Mouse (Mus musculus): Measurements from ENCODE around the gene Samd10. TPM values are rescaled to one million over a fixed set of nuclear protein-coding genes. Genes with fewer than 3 reads are reported as not detected.

Gene Samd10
- polyA plus RNA-seq, 1 experiment from 2014 or later = 52.0 TPM

DNA sequence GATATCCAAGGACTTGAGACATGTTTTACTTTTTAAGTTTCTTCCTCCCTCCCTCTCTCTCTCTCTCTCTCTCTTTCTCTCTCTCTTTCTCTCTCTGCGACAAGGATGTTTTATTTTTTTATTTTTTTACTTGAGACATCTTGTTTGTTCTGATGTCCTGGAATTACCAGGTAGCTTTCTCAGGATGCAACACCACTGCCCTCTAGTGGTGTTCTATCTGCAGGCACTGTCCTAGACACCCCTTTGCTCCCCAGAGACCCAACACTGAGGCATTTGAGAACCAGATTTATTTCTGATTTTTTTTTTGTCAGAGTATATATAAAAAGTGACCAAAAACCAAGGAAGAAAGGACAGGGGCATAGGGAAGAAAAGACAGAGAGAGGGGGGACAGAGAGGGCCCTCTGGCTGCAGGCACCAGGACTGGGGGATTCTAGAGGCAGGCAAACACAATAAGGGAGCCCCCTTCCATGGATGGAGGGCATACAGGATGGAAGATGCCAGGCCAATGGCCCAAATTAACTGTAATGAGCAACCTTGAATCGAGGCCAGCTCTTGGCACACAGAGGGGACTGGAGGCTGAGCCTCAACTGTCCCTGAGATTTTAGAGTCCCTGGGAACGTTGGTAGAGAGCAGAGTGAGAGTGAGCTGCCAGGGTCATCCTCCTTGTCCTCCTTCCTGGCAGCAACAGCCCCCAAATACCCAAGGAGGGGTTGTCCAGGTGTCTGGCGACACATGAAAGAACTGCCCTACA, 3.9 kb downstream of the Samd10 start:
- no peak overlapping the region for H3K9ac ChIP-seq (ENCODE audit: low read length)
- H3K36me3 ChIP-seq (ENCODE audit: control insufficient read depth, insufficient read depth, low read length) = peaks cover 2% of the 10 kb centered on the region; the same call in 1 of the 2 replicates
- DNase-seq (ENCODE audit: low spot score) (peak; percentile 50), ATAC-seq (replicated peaks; ENCODE audit: low FRiP score) (no peak)
- H3K9me3 ChIP-seq (ENCODE audit: control insufficient read depth, low read length) = no peaks in the 10 kb centered on the region
- 81% methylated on average over 4 of the region's 4 CpGs for WGBS
- H3K4me2 ChIP-seq (ENCODE audit: low read depth, low read length, severe bottlenecking) = no peak overlapping the region
- no peak overlapping the region for H3K27ac ChIP-seq (ENCODE audit: low read depth, low read length)
- peaks cover 7% of the 10 kb centered on the region; the same call in 1 of the 2 replicates for H3K4me1 ChIP-seq (replicated peaks; ENCODE audit: control insufficient read depth, insufficient read depth, low read length)
- no peak overlapping the region for H3K4me3 ChIP-seq (ENCODE audit: low read depth, low read length)
- H3K27me3 ChIP-seq (ENCODE audit: control insufficient read depth, insufficient read depth, low read length) = no peaks in the 10 kb centered on the region

DNA sequence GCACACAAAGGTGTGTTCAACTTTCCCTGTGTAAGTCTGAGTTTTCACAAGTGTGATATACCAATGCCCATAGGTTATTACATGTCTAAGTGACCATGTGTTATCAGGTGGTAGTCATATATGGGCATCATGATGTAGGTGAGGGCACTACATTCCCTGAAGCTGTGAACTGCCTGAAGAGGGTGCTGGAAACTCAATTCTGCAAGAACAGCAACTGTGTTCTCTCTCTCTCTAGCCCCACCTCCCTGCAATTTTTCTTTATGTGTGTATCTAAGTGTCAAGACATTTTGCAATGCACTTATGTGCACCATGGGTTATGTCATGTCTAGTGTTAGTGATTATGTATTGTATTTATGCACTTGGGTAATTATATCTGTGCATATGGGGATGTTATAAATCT, 5.1 kb downstream of the Samd10 start:
- DNase-seq (ENCODE audit: low spot score) (no peak), ATAC-seq (replicated peaks; ENCODE audit: low FRiP score) (no peak)

GRCm38 (mm10) chr2:181593042-181593421, 6.0 kb downstream of the Samd10 start:
- Histone ChIP-seq H3K27me3 (ENCODE audit: control insufficient read depth, insufficient read depth, low read length) (no peaks in the 10 kb centered on the region), H3K36me3 (ENCODE audit: control insufficient read depth, insufficient read depth, low read length) (peaks cover 5% of the 10 kb centered on the region; the same call in 1 of the 2 replicates), H3K4me3 (ENCODE audit: low read depth, low read length) (peak overlapping the region; percentile 94), H3K4me1 (replicated peaks; ENCODE audit: control insufficient read depth, insufficient read depth, low read length) (peaks cover 5% of the 10 kb centered on the region; the same call in 1 of the 2 replicates), H3K9me3 (ENCODE audit: control insufficient read depth, low read length) (no peaks in the 10 kb centered on the region), H3K9ac (ENCODE audit: low read length) (peak overlapping the region; percentile 92), H3K4me2 (ENCODE audit: low read depth, low read length, severe bottlenecking) (peak overlapping the region; percentile 85), H3K27ac (ENCODE audit: low read depth, low read length) (no peak overlapping the region)
- 0 out of 2 replicates have a peak, but pooled peaks have one; percentile 0 for ATAC-seq (replicated peaks; ENCODE audit: low FRiP score)
- 10% methylated on average over 6 of the region's 6 CpGs for WGBS
- no peak for DNase-seq (ENCODE audit: low spot score)

More for the DNA sequence above, 5.1 kb downstream of the Samd10 start:
- H3K4me1 ChIP-seq (replicated peaks; ENCODE audit: control insufficient read depth, insufficient read depth, low read length) = peaks cover 7% of the 10 kb centered on the region; the same call in 1 of the 2 replicates
- H3K9me3 ChIP-seq (ENCODE audit: control insufficient read depth, low read length) = no peaks in the 10 kb centered on the region
- no peak overlapping the region for H3K4me3 ChIP-seq (ENCODE audit: low read depth, low read length)
- H3K27me3 ChIP-seq (ENCODE audit: control insufficient read depth, insufficient read depth, low read length) = no peaks in the 10 kb centered on the region
- peaks cover 5% of the 10 kb centered on the region; the same call in 1 of the 2 replicates for H3K36me3 ChIP-seq (ENCODE audit: control insufficient read depth, insufficient read depth, low read length)
- no peak overlapping the region for H3K4me2 ChIP-seq (ENCODE audit: low read depth, low read length, severe bottlenecking)
- H3K9ac ChIP-seq (ENCODE audit: low read length) = no peak overlapping the region
- H3K27ac ChIP-seq (ENCODE audit: low read depth, low read length) = no peak overlapping the region

DNA sequence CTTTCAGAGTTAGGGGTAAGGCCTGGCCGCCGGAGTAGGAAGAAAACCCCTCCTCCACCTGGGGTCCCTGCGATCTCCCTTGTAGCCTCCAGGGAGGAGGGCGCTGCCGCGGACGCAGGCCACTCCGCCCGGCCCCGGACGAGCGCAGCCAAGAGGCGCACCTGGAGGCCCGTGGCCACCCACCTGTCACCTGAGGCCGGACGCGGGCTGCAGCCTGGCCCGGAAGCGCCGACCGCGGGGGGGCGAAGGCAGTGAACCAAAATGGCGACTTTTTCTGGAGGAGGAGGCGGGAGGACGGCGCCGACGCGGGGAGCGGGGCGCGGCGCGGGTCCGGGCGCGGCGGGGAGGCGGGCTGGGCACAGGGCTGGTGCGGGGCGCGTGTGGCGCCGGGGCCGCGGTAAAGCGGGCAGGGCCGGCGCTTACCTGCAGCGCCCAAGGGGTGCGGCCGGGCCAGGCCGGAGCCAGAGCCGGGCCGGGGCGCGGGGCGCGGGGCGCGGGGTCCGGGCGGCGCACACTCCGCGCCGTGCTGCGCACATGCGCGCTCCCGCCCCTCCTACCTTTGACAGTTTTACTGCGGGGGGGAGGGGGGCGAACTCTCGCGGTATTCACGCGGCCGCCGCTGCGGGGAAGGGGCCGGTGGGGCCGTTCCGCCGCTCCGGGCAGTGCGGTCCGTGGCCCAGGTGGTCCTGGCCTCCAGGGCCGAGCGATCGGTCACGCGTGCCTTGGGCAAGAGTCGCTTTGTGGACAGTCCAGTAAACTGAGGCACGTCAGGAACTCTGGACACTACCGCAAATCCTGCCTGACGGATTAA, 6.6 kb downstream of the Samd10 start, which contains the start of gene Zfp512b:
Gene Zfp512b (minus strand): TSS at position 573 of the 811 bp plus-strand sequence.
- Histone ChIP-seq H3K4me2 (ENCODE audit: low read depth, low read length, severe bottlenecking) (peak within 1 kb of the TSS; percentile 85), H3K36me3 (ENCODE audit: control insufficient read depth, insufficient read depth, low read length) (peaks cover 5% of the 10 kb centered on the region; the same call in 1 of the 2 replicates), H3K9me3 (ENCODE audit: control insufficient read depth, low read length) (no peaks in the 10 kb centered on the region), H3K4me3 (ENCODE audit: low read depth, low read length) (peak within 1 kb of the TSS; percentile 94), H3K27me3 (ENCODE audit: control insufficient read depth, insufficient read depth, low read length) (no peaks in the 10 kb centered on the region), H3K27ac (ENCODE audit: low read depth, low read length) (peak within 1 kb of the TSS; percentile 50; the same call in 1 of the 2 replicates), H3K9ac (ENCODE audit: low read length) (peak within 1 kb of the TSS; percentile 92), H3K4me1 (replicated peaks; ENCODE audit: control insufficient read depth, insufficient read depth, low read length) (peaks cover 5% of the 10 kb centered on the region; the same call in 1 of the 2 replicates)
- under 1% methylated on average over 60 of the region's 97 CpGs for WGBS
- DNase-seq (ENCODE audit: low spot score) (peak; percentile 89), ATAC-seq (replicated peaks; ENCODE audit: low FRiP score) (peak; percentile 83)

- peak within 1 kb of the TSS; percentile 85 for H3K4me2 ChIP-seq (ENCODE audit: low read depth, low read length, severe bottlenecking)
- no peaks in the 10 kb centered on the region for H3K9me3 ChIP-seq (ENCODE audit: control insufficient read depth, low read length)
- 24% methylated on average over 5 of the region's 5 CpGs for WGBS
- no peaks in the 10 kb centered on the region for H3K27me3 ChIP-seq (ENCODE audit: control insufficient read depth, insufficient read depth, low read length)
- peak within 1 kb of the TSS; percentile 50; the same call in 1 of the 2 replicates for H3K27ac ChIP-seq (ENCODE audit: low read depth, low read length)
- peaks cover 8% of the 10 kb centered on the region; the same call in 1 of the 2 replicates for H3K36me3 ChIP-seq (ENCODE audit: control insufficient read depth, insufficient read depth, low read length)
- peak within 1 kb of the TSS; percentile 92 for H3K9ac ChIP-seq (ENCODE audit: low read length)
- DNase-seq (ENCODE audit: low spot score) = peak; percentile 58
- ATAC-seq (replicated peaks; ENCODE audit: low FRiP score) = peak; percentile 8; the same call in 1 of the 2 replicates
- H3K4me1 ChIP-seq (replicated peaks; ENCODE audit: control insufficient read depth, insufficient read depth, low read length) = peaks cover 5% of the 10 kb centered on the region; the same call in 1 of the 2 replicates
- H3K4me3 ChIP-seq (ENCODE audit: low read depth, low read length) = peak within 1 kb of the TSS; percentile 94
Measured at GRCm38 (mm10) chr2:181591528-181592085, 7.4 kb downstream of the Samd10 start, which contains the start of gene Prpf6. Prpf6 (plus strand) TSS chr2:181591868.

DNA sequence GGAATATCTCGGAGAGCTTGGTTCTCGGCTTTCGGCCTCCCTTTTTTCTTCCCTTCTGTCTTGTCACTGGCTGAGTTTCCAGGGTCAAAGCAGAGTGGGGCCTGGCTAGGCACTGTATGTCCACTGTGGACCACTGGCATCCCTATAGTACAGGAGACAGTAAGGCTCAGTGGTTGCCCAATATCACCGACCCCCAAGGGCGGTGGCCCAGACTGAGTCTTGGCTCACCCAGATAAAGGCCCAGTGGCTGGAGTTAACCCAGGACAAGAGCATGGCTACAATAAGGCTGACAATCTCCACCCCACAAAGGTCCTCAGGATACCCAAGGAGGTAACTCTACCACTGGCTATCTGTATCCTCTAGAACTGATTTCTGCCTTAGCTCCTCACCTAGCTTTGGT, 8.5 kb downstream of the Samd10 start:
- ATAC-seq (replicated peaks; ENCODE audit: low FRiP score) = no peak
- Histone ChIP-seq H3K4me3 (ENCODE audit: low read depth, low read length) (no peak overlapping the region), H3K9me3 (ENCODE audit: control insufficient read depth, low read length) (no peaks in the 10 kb centered on the region), H3K27me3 (ENCODE audit: control insufficient read depth, insufficient read depth, low read length) (no peaks in the 10 kb centered on the region), H3K9ac (ENCODE audit: low read length) (no peak overlapping the region), H3K4me1 (replicated peaks; ENCODE audit: control insufficient read depth, insufficient read depth, low read length) (peaks cover 5% of the 10 kb centered on the region; the same call in 1 of the 2 replicates), H3K36me3 (ENCODE audit: control insufficient read depth, insufficient read depth, low read length) (peaks cover 10% of the 10 kb centered on the region; the same call in 1 of the 2 replicates), H3K27ac (ENCODE audit: low read depth, low read length) (no peak overlapping the region), H3K4me2 (ENCODE audit: low read depth, low read length, severe bottlenecking) (no peak overlapping the region)
- WGBS = 96% methylated on average over 5 of the region's 5 CpGs
- peak; percentile 18 for DNase-seq (ENCODE audit: low spot score)

- Histone ChIP-seq H3K36me3 (ENCODE audit: control insufficient read depth, insufficient read depth, low read length) (peaks cover 12% of the 10 kb centered on the region; the same call in 1 of the 2 replicates), H3K27me3 (ENCODE audit: control insufficient read depth, insufficient read depth, low read length) (no peaks in the 10 kb centered on the region), H3K4me2 (ENCODE audit: low read depth, low read length, severe bottlenecking) (no peak overlapping the region), H3K4me3 (ENCODE audit: low read depth, low read length) (no peak overlapping the region), H3K9me3 (ENCODE audit: control insufficient read depth, low read length) (no peaks in the 10 kb centered on the region), H3K4me1 (replicated peaks; ENCODE audit: control insufficient read depth, insufficient read depth, low read length) (peaks cover 5% of the 10 kb centered on the region; the same call in 1 of the 2 replicates), H3K9ac (ENCODE audit: low read length) (no peak overlapping the region), H3K27ac (ENCODE audit: low read depth, low read length) (no peak overlapping the region)
- ATAC-seq (replicated peaks; ENCODE audit: low FRiP score) (no peak), DNase-seq (ENCODE audit: low spot score) (peak; percentile 43)
- 98% methylated on average over 9 of the region's 9 CpGs for WGBS
Measured at GRCm38 (mm10) chr2:181589732-181590105, 9.3 kb downstream of the Samd10 start.
